Mouse (Mus musculus): Measurements from ENCODE around the gene Tgfbrap1.

DNA sequence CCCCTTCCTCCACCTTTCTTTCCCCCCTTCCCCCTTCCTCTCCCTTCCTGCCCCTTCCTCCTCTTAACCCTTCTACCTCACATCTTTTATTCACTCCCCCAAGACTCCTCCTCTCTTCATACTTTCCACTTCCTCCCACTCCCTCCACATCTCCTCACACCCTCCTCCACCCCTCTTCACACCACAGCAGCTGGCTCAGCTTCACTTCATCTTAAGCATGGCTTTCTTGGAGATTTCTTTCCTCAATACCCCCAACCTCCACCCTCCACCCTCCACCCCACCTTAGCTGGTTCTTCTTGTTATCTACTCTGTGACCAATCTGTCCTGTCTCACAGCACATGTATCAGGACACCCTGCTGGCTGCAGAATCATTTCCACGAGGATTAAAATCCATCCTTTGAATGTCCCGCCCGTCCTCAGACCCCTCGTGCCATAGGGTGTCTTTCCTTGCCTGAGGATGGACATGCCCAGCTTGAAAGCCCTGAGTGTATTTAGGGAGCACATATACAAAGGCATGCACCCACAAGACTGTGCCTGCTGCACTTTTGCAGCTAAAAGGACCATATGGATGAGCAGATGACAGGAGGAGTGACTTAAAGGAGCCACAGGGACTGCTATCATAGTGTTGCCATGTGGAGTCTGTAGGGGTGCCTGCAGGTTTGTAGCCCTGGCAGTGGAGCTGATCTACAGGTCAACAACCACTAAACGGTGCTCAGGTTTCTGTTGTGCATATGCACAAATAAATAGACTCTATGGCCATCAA lies 32.0 kb upstream of the Tgfbrap1 start:
- TF ChIP-seq EP300 (IDR thresholded peaks at IDR 0.05; ENCODE audit: low read depth) (no peak), CTCF (IDR thresholded peaks at IDR 0.05; ENCODE audit: low read depth) (no peak)
